Mouse (Mus musculus): ENCODE measurements at regions not wholly inside any gene's neighbourhood (a gene's known extent, or its start where the extent isn't known, plus 50 kb on each side); places are given as distances from the start of the nearest gene placed in this dataset.

DNA sequence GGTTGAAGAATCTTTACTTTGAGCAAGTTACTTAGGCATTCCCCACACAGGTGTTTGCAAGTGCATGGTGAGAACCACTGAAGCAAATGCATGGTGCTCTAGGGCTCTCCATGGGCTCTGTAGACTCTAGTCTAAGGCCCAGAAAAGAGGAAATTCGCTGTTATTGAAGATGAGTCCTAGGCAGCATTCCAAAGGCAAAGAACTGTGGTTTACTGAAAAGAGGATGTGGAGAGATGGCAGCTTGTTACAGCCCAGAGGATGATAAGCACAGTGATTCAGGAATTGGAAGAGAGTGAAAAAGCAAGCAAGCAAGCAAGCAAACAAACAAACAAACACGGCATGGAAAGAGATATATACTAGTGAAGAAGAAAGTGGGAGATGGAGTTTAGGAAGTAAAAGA, 221.6 kb downstream of the Kif20b start:
- TF ChIP-seq GATA1 (IDR thresholded peaks at IDR 0.05; ENCODE audit: low read depth, low read length) (peak; percentile 79), CTCF (IDR thresholded peaks at IDR 0.05 in 2 of 3, conservative IDR thresholded peaks at IDR 0.05 in 1 of 3; ENCODE audit: control insufficient read depth in 1 of 3, insufficient read depth in 1 of 3, low read depth in 2 of 3, low read length in 3 of 3, poor library complexity in 1 of 3, severe bottlenecking in 1 of 3) (no peak), ELF1 (IDR thresholded peaks at IDR 0.05; ENCODE audit: low read depth, low read length) (no peak), POLR2A (IDR thresholded peaks at IDR 0.05; ENCODE audit: control insufficient read depth in 1 of 2, insufficient read depth in 1 of 2, low read depth in 1 of 2, low read length in 2 of 2, poor library complexity in 1 of 2) (no peak), MAX (IDR thresholded peaks at IDR 0.05; ENCODE audit: low read length) (no peak), POLR2AphosphoS5 (IDR thresholded peaks at IDR 0.05; ENCODE audit: borderline replicate concordance, low read depth, low read length) (no peak)
